Mouse (Mus musculus): ENCODE measurements at regions not wholly inside any gene's neighbourhood (a gene's known extent, or its start where the extent isn't known, plus 50 kb on each side); places are given as distances from the start of the nearest gene placed in this dataset.

GRCm38 (mm10) chr3:136549471-136549870 is 120.5 kb upstream of the Ppp3ca start:
- Histone ChIP-seq H3K27me3 (ENCODE audit: control insufficient read depth, insufficient read depth, low read length) (no peaks in the 10 kb centered on the region), H3K9me3 (replicated peaks; ENCODE audit: control insufficient read depth, low read length) (no peaks in the 10 kb centered on the region), H3K9ac (replicated peaks; ENCODE audit: low read length) (no peak overlapping the region), H3K4me3 (ENCODE audit: low read depth, low read length) (no peak overlapping the region), H3K4me2 (ENCODE audit: low read depth, low read length) (no peak overlapping the region), H3K27ac (replicated peaks; ENCODE audit: low read depth, low read length) (no peak overlapping the region), H3K36me3 (replicated peaks; ENCODE audit: control insufficient read depth, insufficient read depth, low read depth, low read length) (no peaks in the 10 kb centered on the region), H3K4me1 (ENCODE audit: control insufficient read depth, insufficient read depth, low read length) (no peaks in the 10 kb centered on the region)
- no peak for ATAC-seq (replicated peaks; ENCODE audit: insufficient number of reproducible peaks, low FRiP score, low TSS enrichment, low read depth)
- no peak for DNase-seq (ENCODE audit: low spot score)
- WGBS = 81% methylated on average over 1 of the region's 1 CpGs

GRCm38 (mm10) chr3:136531604-136532003 is 138.3 kb upstream of the Ppp3ca start:
- ATAC-seq (replicated peaks; ENCODE audit: insufficient number of reproducible peaks, low FRiP score, low TSS enrichment, low read depth) (no peak), DNase-seq (ENCODE audit: low spot score) (no peak)
- Histone ChIP-seq H3K4me1 (ENCODE audit: control insufficient read depth, insufficient read depth, low read length) (no peaks in the 10 kb centered on the region), H3K27me3 (ENCODE audit: control insufficient read depth, insufficient read depth, low read length) (no peaks in the 10 kb centered on the region), H3K27ac (replicated peaks; ENCODE audit: low read depth, low read length) (no peak overlapping the region), H3K4me2 (ENCODE audit: low read depth, low read length) (no peak overlapping the region), H3K9me3 (replicated peaks; ENCODE audit: control insufficient read depth, low read length) (no peaks in the 10 kb centered on the region), H3K36me3 (replicated peaks; ENCODE audit: control insufficient read depth, insufficient read depth, low read depth, low read length) (no peaks in the 10 kb centered on the region), H3K4me3 (ENCODE audit: low read depth, low read length) (no peak overlapping the region), H3K9ac (replicated peaks; ENCODE audit: low read length) (no peak overlapping the region)
- WGBS = 100% methylated on average over 1 of the region's 1 CpGs

- H3K27ac ChIP-seq (replicated peaks; ENCODE audit: low read depth, low read length) = no peak overlapping the region
- no peaks in the 10 kb centered on the region for H3K9me3 ChIP-seq (replicated peaks; ENCODE audit: control insufficient read depth, low read length)
- H3K36me3 ChIP-seq (replicated peaks; ENCODE audit: control insufficient read depth, insufficient read depth, low read depth, low read length) = no peaks in the 10 kb centered on the region
- no peaks in the 10 kb centered on the region for H3K4me1 ChIP-seq (ENCODE audit: control insufficient read depth, insufficient read depth, low read length)
- no peak for DNase-seq (ENCODE audit: low spot score)
- no peak for ATAC-seq (replicated peaks; ENCODE audit: insufficient number of reproducible peaks, low FRiP score, low TSS enrichment, low read depth)
- 71% methylated on average over 2 of the region's 2 CpGs for WGBS
- H3K4me2 ChIP-seq (ENCODE audit: low read depth, low read length) = no peak overlapping the region
- H3K9ac ChIP-seq (replicated peaks; ENCODE audit: low read length) = no peak overlapping the region
- no peaks in the 10 kb centered on the region for H3K27me3 ChIP-seq (ENCODE audit: control insufficient read depth, insufficient read depth, low read length)
- H3K4me3 ChIP-seq (ENCODE audit: low read depth, low read length) = no peak overlapping the region
Observed at GRCm38 (mm10) chr3:136508575-136508974, 161.3 kb upstream of the Ppp3ca start.

GRCm38 (mm10) chr3:136507070-136507469 is 162.9 kb upstream of the Ppp3ca start:
- ATAC-seq (replicated peaks; ENCODE audit: insufficient number of reproducible peaks, low FRiP score, low TSS enrichment, low read depth) (no peak), DNase-seq (ENCODE audit: low spot score) (no peak)
- H3K36me3 ChIP-seq (replicated peaks; ENCODE audit: control insufficient read depth, insufficient read depth, low read depth, low read length) = no peaks in the 10 kb centered on the region
- no peak overlapping the region for H3K4me3 ChIP-seq (ENCODE audit: low read depth, low read length)
- 77% methylated on average over 7 of the region's 7 CpGs for WGBS
- H3K27ac ChIP-seq (replicated peaks; ENCODE audit: low read depth, low read length) = no peak overlapping the region
- no peaks in the 10 kb centered on the region for H3K9me3 ChIP-seq (replicated peaks; ENCODE audit: control insufficient read depth, low read length)
- no peak overlapping the region for H3K4me2 ChIP-seq (ENCODE audit: low read depth, low read length)
- H3K27me3 ChIP-seq (ENCODE audit: control insufficient read depth, insufficient read depth, low read length) = no peaks in the 10 kb centered on the region
- no peaks in the 10 kb centered on the region for H3K4me1 ChIP-seq (ENCODE audit: control insufficient read depth, insufficient read depth, low read length)
- H3K9ac ChIP-seq (replicated peaks; ENCODE audit: low read length) = no peak overlapping the region

- H3K27me3 ChIP-seq (ENCODE audit: control insufficient read depth, insufficient read depth, low read length) = no peaks in the 10 kb centered on the region
- H3K4me1 ChIP-seq (ENCODE audit: control insufficient read depth, insufficient read depth, low read length) = no peaks in the 10 kb centered on the region
- no peak overlapping the region for H3K9ac ChIP-seq (replicated peaks; ENCODE audit: low read length)
- H3K4me2 ChIP-seq (ENCODE audit: low read depth, low read length) = no peak overlapping the region
- ATAC-seq (replicated peaks; ENCODE audit: insufficient number of reproducible peaks, low FRiP score, low TSS enrichment, low read depth) (no peak), DNase-seq (ENCODE audit: low spot score) (no peak)
- H3K4me3 ChIP-seq (ENCODE audit: low read depth, low read length) = no peak overlapping the region
- no peak overlapping the region for H3K27ac ChIP-seq (replicated peaks; ENCODE audit: low read depth, low read length)
- H3K36me3 ChIP-seq (replicated peaks; ENCODE audit: control insufficient read depth, insufficient read depth, low read depth, low read length) = no peaks in the 10 kb centered on the region
- H3K9me3 ChIP-seq (replicated peaks; ENCODE audit: control insufficient read depth, low read length) = no peaks in the 10 kb centered on the region
Observed at GRCm38 (mm10) chr3:136494831-136495230, 169.0 kb upstream of the Bank1 start.

GRCm38 (mm10) chr3:136491683-136492082 is 165.8 kb upstream of the Bank1 start:
- Histone ChIP-seq H3K9ac (replicated peaks; ENCODE audit: low read length) (no peak overlapping the region), H3K4me2 (ENCODE audit: low read depth, low read length) (no peak overlapping the region), H3K27ac (replicated peaks; ENCODE audit: low read depth, low read length) (no peak overlapping the region), H3K36me3 (replicated peaks; ENCODE audit: control insufficient read depth, insufficient read depth, low read depth, low read length) (no peaks in the 10 kb centered on the region), H3K27me3 (ENCODE audit: control insufficient read depth, insufficient read depth, low read length) (no peaks in the 10 kb centered on the region), H3K9me3 (replicated peaks; ENCODE audit: control insufficient read depth, low read length) (no peaks in the 10 kb centered on the region), H3K4me1 (ENCODE audit: control insufficient read depth, insufficient read depth, low read length) (no peaks in the 10 kb centered on the region), H3K4me3 (ENCODE audit: low read depth, low read length) (no peak overlapping the region)
- no peak for ATAC-seq (replicated peaks; ENCODE audit: insufficient number of reproducible peaks, low FRiP score, low TSS enrichment, low read depth)
- no peak for DNase-seq (ENCODE audit: low spot score)
- 84% methylated on average over 2 of the region's 2 CpGs for WGBS

- H3K4me2 ChIP-seq (ENCODE audit: low read depth, low read length) = no peak overlapping the region
- no peak overlapping the region for H3K27ac ChIP-seq (replicated peaks; ENCODE audit: low read depth, low read length)
- H3K4me3 ChIP-seq (ENCODE audit: low read depth, low read length) = no peak overlapping the region
- DNase-seq (ENCODE audit: low spot score) (no peak), ATAC-seq (replicated peaks; ENCODE audit: insufficient number of reproducible peaks, low FRiP score, low TSS enrichment, low read depth) (no peak)
- no peaks in the 10 kb centered on the region for H3K36me3 ChIP-seq (replicated peaks; ENCODE audit: control insufficient read depth, insufficient read depth, low read depth, low read length)
- WGBS = 92% methylated on average over 3 of the region's 3 CpGs
- H3K4me1 ChIP-seq (ENCODE audit: control insufficient read depth, insufficient read depth, low read length) = no peaks in the 10 kb centered on the region
- no peak overlapping the region for H3K9ac ChIP-seq (replicated peaks; ENCODE audit: low read length)
- H3K27me3 ChIP-seq (ENCODE audit: control insufficient read depth, insufficient read depth, low read length) = no peaks in the 10 kb centered on the region
- no peaks in the 10 kb centered on the region for H3K9me3 ChIP-seq (replicated peaks; ENCODE audit: control insufficient read depth, low read length)
Observed at GRCm38 (mm10) chr3:136471693-136472092, 145.8 kb upstream of the Bank1 start.

- 82% methylated on average over 3 of the region's 3 CpGs for WGBS
- Histone ChIP-seq H3K4me1 (ENCODE audit: control insufficient read depth, insufficient read depth, low read length) (no peaks in the 10 kb centered on the region), H3K27ac (replicated peaks; ENCODE audit: low read depth, low read length) (no peak overlapping the region), H3K9me3 (replicated peaks; ENCODE audit: control insufficient read depth, low read length) (no peaks in the 10 kb centered on the region), H3K4me2 (ENCODE audit: low read depth, low read length) (no peak overlapping the region), H3K36me3 (replicated peaks; ENCODE audit: control insufficient read depth, insufficient read depth, low read depth, low read length) (no peaks in the 10 kb centered on the region), H3K9ac (replicated peaks; ENCODE audit: low read length) (no peak overlapping the region), H3K4me3 (ENCODE audit: low read depth, low read length) (no peak overlapping the region), H3K27me3 (ENCODE audit: control insufficient read depth, insufficient read depth, low read length) (no peaks in the 10 kb centered on the region)
- ATAC-seq (replicated peaks; ENCODE audit: insufficient number of reproducible peaks, low FRiP score, low TSS enrichment, low read depth) (no peak), DNase-seq (ENCODE audit: low spot score) (no peak)
Observed at GRCm38 (mm10) chr3:136462747-136463146, 136.9 kb upstream of the Bank1 start.

Measured in embryonic facial prominence, embryonic 11.5 days (tissue).